In the genomic region with DNA sequence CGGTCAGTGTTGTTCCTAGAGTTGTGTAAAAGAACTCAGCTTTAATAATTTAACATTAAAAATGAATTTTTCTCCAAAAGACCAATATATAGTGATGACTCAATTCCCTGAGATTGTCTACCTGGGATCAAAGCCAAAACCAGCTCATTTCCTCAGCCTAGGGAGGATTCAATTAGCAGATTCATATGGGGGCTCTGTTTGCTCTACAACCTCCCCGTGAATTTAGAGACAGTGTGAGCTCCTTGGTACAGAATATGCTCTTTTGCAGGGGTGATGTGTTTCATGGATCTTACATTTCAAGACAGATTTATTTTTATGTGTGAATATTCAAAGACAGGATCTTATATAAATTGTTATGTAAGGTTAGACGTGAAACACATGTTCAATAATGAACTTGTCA, we compare ENCODE assay signal across 24 mouse cellular contexts.
DNase-seq lines count a peak whose midpoint lies in the region; ATAC-seq and TF ChIP-seq lines count a peak whose summit lies in the region.
"Had no signal": no experiment of that assay in that cellular context is flagged by ENCODE, and none has a peak within 500 bp of the region (broad histone marks: within the 10 kb centered on the region; RNA-seq: fewer than 3 reads in every experiment).

No protein-coding gene starts in this region.

- no peak overlapping the region for H3K4me3 ChIP-seq in layer of hippocampus, adult 2 months
- H3K4me3 ChIP-seq: embryonic facial prominence, embryonic 12.5 days; heart, adult 2 months; intestine, embryonic 15.5 days; liver, embryonic 12.5 days had no signal

- no peak for TF ChIP-seq CTCF in layer of hippocampus, adult 2 months (conservative IDR thresholded peaks at IDR 0.05)

- no peak for ATAC-seq in megakaryocyte-erythroid progenitor cell, adult 5-6 weeks (replicated peaks; ENCODE audit: low FRiP score, low TSS enrichment, poor library complexity, severe bottlenecking)
- ATAC-seq: CD4-positive, CD25-positive, alpha-beta regulatory T cell, adult 4 months; forebrain, postnatal 0 days; intestine, embryonic 15.5 days; liver, embryonic 12.5 days had no signal

- peak overlapping the region; percentile 57 for H3K27ac ChIP-seq in layer of hippocampus, adult 2 months
- H3K27ac ChIP-seq: embryonic facial prominence, embryonic 12.5 days; heart, adult 2 months; hindbrain, embryonic 14.5 days; intestine, embryonic 15.5 days; liver, embryonic 12.5 days had no signal

- peak; percentile 3 to 10 for DNase-seq in cerebellum, postnatal 10 days
- DNase-seq in cerebellum, adult 11-12 months, result no peak
- DNase-seq in layer of hippocampus, adult 2 months (ENCODE audit: low spot score in 2 of 2), result peak; percentile 19 to 47
- no peak for DNase-seq in layer of hippocampus, postnatal 36 days
- DNase-seq in right cerebral cortex, adult 18-20 months, result peak; percentile 75
- no peak for DNase-seq in right cerebral cortex, postnatal 14 days
- no peak for DNase-seq in cerebellum, postnatal 25 days
- DNase-seq: adrenal gland, postnatal 14 days; cerebellum, adult 2 months; forebrain, postnatal 0 days; gastrocnemius, postnatal 25 days; heart, adult 2 months; heart, postnatal 36 days; kidney, postnatal 36 days; lung, adult 2 months; lung, postnatal 4 days; retina, postnatal 1 day; thymus, postnatal 36 days had no signal

Comparison
In these comparisons a context has a peak if more than half of its experiments do, and no peak if none do; other contexts are left out.
1. DNase-seq: peak in cerebellum, postnatal 10 days (2 of 2), layer of hippocampus, adult 2 months (2 of 2) and right cerebral cortex, adult 18-20 months (single experiment); none in cerebellum, adult 11-12 months (single experiment), layer of hippocampus, postnatal 36 days (0 of 2), right cerebral cortex, postnatal 14 days (single experiment) and cerebellum, postnatal 25 days (0 of 2).